Mouse (Mus musculus) right cerebral cortex, adult 18-20 months (tissue): ENCODE measurements around the gene Nr2c2ap.
A peak's percentile ranks its signal among the peaks of the same experiment; 100 is the strongest.

ENCODE experiments used
- DNase-seq: peaks from one replicate; pipeline ENCODE4 v3.0.0; 2022; ENCODE audit warnings: mixed read lengths

The Nr2c2ap gene

DNA sequence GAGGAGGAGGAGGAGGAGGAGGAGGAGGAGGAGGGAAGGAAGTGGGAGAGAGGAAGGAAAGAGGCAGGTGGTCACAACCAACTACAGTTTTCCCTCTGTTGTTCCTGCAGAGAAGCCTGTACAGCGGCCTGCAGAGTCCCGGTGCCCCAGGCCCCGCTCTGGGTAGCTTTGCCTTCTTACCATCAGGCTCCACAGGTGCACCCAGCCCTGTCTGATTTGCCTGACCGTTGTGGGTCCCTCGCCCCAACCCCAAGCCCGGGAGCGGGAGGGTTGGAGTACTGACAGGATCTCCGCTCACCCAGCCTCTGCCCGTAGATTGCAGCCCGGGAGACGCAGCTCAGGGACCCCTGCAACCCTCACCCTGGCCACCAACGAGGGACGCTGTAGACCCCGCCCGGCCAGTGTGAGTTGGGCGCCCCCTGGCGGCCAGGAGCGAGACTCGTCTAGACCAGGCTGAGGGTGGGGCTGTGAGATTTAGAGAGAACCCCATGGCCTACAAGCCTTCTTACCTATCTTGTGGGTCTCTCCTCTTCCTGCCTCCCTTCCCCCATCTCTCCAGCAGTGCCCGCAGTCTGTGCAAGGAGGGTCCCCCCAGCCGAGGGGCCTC, 35.5 kb downstream of the Nr2c2ap start:
- peak; percentile 29 for DNase-seq

DNA sequence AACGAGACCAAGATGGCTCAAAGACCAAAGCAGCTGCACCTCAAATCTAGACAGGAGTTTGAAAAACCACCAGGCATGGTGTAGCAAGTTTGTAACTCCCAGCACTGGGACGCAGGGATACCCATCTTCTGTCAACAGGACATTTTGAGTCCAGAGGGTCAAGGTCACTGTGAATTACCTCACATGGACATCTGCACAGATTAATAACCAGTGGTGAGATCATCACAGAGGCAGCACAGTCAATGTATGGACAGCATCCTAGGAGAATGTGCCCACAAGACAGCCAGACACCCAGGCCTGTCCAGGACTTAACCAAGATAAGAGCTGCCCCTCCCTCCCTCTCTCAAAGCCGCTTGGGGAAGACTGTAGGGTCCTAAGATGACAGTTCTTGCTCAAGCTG, 39.0 kb downstream of the Nr2c2ap start:
- DNase-seq: no peak

DNA sequence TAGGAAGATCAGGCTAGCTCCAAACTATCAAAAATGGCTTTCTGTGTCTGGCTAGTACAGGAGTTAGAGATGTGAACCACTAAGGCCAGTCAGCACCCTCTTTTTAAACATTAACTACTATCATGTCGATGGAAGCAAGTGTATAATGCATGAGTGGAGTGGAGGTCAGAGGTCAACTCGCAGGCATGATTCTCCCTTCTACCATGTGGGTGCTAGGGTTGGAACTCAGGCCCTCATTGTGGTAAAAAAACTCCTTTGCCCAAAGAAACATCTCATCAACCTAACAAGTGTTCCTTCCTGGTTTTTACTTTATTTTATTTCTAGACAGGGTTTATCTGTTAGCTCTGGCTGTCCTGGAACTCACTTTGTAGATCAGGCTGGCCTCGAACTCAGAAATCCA, 39.6 kb downstream of the Nr2c2ap start:
- no peak for DNase-seq

DNA sequence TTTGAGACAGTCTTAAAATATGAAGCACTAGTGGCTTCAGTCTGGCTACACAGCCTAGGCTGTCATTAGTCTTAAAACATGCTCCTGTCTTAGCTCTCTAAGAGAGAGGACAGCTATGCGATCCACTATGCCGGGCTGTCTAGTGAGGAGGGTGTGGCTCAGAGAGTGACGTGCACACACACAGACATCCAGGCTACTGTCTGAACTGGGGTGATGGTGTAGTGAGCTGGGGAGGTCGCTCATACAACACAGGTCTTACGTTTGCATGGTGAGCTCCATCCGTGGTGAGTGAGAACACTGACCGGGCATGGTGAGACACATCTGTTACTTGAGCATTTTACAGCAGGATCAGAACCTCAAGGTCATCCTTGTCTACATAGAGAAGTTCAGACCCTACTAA, 40.1 kb downstream of the Nr2c2ap start:
- no peak for DNase-seq

- DNase-seq: peak; percentile 97
These were observed 41.0 kb downstream of the Nr2c2ap start, which contains the start of gene Tmem161a for GRCm38 (mm10) chr8:70172043-70172681. Gene Tmem161a, plus strand, starts transcription at chr8:70172356.

GRCm38 (mm10) chr8:70173320-70173719, 42.2 kb downstream of the Nr2c2ap start:
- DNase-seq: no peak

DNA sequence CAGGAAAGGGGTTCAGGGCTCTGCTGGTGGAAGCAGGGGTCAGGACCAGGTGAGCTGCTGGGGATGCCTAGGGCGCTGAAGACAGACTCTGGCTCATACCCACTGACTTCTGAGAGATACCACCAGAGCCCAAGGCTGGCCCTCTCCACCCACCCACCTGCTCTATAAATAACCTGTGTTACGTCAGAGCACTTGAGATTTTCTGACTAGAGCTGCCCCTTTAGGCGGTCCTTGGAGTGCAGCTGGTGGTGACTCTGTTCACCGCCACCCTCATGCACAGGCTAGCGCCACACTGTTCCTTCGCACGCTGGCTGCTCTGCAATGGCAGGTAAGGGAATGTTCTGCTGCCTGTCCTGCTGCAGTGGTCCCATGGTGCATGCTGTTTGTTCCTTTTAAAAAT, 42.9 kb downstream of the Nr2c2ap start:
- DNase-seq: peak; percentile 34

DNA sequence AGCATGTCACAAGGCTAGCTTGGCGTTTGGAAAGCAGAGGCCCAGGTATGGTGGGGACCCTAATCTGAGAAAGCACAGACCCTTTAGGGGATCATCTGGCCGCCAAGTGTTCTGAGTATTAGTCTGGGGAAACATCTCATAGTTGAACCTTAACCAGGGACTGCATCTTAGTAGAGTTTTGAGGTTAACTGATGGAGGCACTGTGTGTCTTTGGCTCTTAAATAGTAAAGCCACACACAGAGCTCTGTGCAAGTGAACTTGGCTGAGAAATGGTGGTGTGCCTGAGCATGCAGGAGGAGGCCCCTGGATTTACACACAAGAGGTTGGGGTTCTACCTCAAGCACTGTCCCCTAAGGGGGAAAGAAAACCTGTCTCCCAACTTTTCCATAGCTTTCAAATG, 47.1 kb downstream of the Nr2c2ap start:
- no peak for DNase-seq

DNA sequence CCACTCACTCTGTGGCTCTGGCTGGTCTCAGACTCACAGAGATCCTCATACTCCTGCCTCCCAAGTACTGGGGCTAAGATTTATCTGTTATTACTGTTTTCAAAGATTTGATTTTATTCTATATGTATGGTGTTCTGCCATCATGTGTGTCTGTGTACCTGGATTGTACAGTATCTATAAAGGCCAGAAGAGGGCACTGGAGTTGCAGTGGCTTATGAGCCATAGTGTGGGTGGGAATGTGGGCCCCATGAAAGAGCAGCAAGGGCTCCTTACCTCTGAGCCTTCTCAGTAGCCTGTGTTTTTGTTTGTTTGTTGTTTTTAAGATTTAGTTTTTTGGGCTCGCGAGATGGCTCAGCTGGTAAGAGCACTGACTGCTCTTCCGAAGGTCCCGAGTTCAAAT, 47.9 kb downstream of the Nr2c2ap start:
- no peak for DNase-seq

GRCm38 (mm10) chr8:70181212-70181902, 50.2 kb downstream of the Nr2c2ap start:
- no peak for DNase-seq

GRCm38 (mm10) chr8:70181903-70182252, 50.7 kb downstream of the Nr2c2ap start:
- DNase-seq: no peak

DNA sequence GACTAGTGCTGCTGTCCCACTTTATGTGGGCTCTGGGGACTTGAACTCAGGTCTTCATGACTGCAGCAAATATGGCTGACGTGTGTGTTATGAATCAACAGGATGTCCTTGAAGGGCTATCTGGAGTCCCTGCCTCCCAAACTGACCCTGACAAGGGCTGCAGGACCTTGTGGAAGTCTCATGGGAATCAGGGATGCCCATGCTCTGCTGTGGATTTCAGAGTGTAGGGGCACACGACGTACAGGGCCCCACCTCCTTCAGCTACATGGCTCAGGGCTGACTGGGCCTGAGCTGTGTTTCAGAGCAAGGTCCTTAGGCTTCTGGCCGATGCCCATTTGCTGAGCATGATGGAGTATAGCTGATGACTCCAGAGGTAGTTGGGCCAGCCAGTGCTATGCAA, 52.1 kb downstream of the Nr2c2ap start:
- no peak for DNase-seq
